Mouse (Mus musculus) spleen, adult 2 months (tissue): ENCODE results near the gene Sh3pxd2b.

Source experiments
- CTCF ChIP-seq: fragments of 200-500 bp; IDR thresholded peaks from 2 replicates; pipeline ENCODE4 v1.5.1; 2011; ENCODE audit warnings: mild to moderate bottlenecking, inconsistent platforms; ENCODE audit not compliant: insufficient read depth, insufficient read length, insufficient replicate concordance; ENCODE audit errors: extremely low read depth
- POLR2A ChIP-seq: fragments of 200-500 bp; IDR thresholded peaks from 2 replicates; pipeline ENCODE4 v1.6.1; 2011; ENCODE audit warnings: low read depth, low read length, inconsistent platforms

DNA sequence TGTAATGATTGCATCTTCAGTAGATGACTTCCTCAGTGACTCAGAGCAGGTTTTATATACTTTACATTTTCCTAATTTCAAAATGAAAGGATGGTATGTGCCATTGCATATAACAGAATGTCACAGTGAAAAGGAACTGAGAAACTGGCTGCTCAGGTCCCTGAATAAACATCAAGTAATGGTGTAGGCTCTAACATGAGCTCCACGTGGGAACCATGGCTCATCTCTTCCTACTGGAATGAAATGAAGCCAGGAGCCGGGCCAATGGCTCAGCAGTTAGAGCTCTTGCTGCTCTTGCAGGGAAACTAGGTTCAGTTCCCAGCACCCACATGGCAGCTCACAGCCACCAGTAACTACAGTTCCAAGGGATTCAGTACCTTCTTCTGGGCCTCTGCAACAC lies 124.3 kb downstream of the Sh3pxd2b start:
- TF ChIP-seq CTCF (no peak), POLR2A (no peak)
